30 mouse cellular contexts compared by ENCODE assay signal in the genomic region with DNA sequence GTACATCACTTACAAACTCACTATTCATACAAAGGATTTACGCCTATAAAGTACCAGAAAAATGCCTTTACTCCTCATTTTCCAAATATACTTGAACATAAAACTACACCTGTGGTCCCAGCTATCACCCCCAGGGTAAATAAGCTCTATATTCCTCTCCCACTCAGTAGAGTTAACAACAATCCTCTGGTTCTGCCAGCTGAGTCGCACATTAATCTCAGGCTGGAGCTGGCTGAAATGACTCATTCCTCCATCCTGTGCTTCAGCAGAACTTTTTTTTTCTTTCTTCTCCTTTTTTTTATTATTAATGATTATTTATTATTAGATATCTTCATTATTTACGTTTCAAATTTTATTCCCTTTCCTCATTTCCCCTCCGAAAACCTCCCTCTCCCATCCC.
"Had no signal": no experiment of that assay in that cellular context is flagged by ENCODE, and none has a peak within 500 bp of the region (broad histone marks: within the 10 kb centered on the region; RNA-seq: fewer than 3 reads in every experiment).

No protein-coding gene starts in this region.

- ATAC-seq: liver, embryonic 12.5 days; liver, postnatal 0 days; lung, postnatal 0 days; midbrain, embryonic 15.5 days; midbrain, embryonic 16.5 days had no signal

- H3K9me3 ChIP-seq: limb, embryonic 10.5 days; limb, embryonic 12.5 days; limb, embryonic 13.5 days; limb, embryonic 15.5 days; liver, embryonic 12.5 days; liver, embryonic 13.5 days; liver, embryonic 15.5 days; lung, embryonic 15.5 days; megakaryocyte, embryonic 14.5 days; midbrain, embryonic 10.5 days; midbrain, embryonic 12.5 days; midbrain, embryonic 15.5 days; neural tube, embryonic 12.5 days had no signal

- H3K4me3 ChIP-seq: limb, embryonic 10.5 days; limb, embryonic 12.5 days; limb, embryonic 13.5 days; limb, embryonic 15.5 days; liver, embryonic 12.5 days; liver, embryonic 13.5 days; liver, embryonic 15.5 days; lung, embryonic 15.5 days; megakaryocyte, embryonic 14.5 days; midbrain, embryonic 10.5 days; midbrain, embryonic 12.5 days; midbrain, embryonic 15.5 days; myocyte; neural tube, embryonic 12.5 days had no signal

- H3K4me1 ChIP-seq: limb, embryonic 10.5 days; limb, embryonic 12.5 days; limb, embryonic 13.5 days; limb, embryonic 15.5 days; liver, embryonic 12.5 days; liver, embryonic 13.5 days; liver, embryonic 15.5 days; lung, embryonic 15.5 days; megakaryocyte, embryonic 14.5 days; midbrain, embryonic 10.5 days; midbrain, embryonic 12.5 days; midbrain, embryonic 15.5 days; neural tube, embryonic 12.5 days had no signal

- H3K27ac ChIP-seq: limb, embryonic 10.5 days; limb, embryonic 12.5 days; limb, embryonic 13.5 days; limb, embryonic 15.5 days; liver, embryonic 12.5 days; liver, embryonic 13.5 days; liver, embryonic 14.5 days; liver, embryonic 15.5 days; lung, embryonic 15.5 days; macrophage; midbrain, embryonic 10.5 days; midbrain, embryonic 12.5 days; midbrain, embryonic 15.5 days; neural tube, embryonic 12.5 days had no signal

- H3K27me3 ChIP-seq: limb, embryonic 12.5 days; limb, embryonic 13.5 days; limb, embryonic 15.5 days; liver, embryonic 12.5 days; liver, embryonic 13.5 days; liver, embryonic 15.5 days; lung, embryonic 15.5 days; megakaryocyte, embryonic 14.5 days; midbrain, embryonic 12.5 days; midbrain, embryonic 15.5 days; neural tube, embryonic 12.5 days had no signal

- H3K9ac ChIP-seq: limb, embryonic 12.5 days; limb, embryonic 13.5 days; limb, embryonic 15.5 days; liver, embryonic 12.5 days; liver, embryonic 13.5 days; liver, embryonic 14.5 days; liver, embryonic 15.5 days; liver, postnatal 0 days; lung, embryonic 14.5 days; lung, embryonic 15.5 days; midbrain, embryonic 12.5 days; midbrain, embryonic 15.5 days; neural tube, embryonic 12.5 days had no signal

- H3K4me2 ChIP-seq: limb, embryonic 12.5 days; limb, embryonic 13.5 days; limb, embryonic 15.5 days; liver, embryonic 11.5 days; liver, embryonic 12.5 days; liver, embryonic 13.5 days; liver, embryonic 15.5 days; lung, embryonic 14.5 days; lung, embryonic 15.5 days; midbrain, embryonic 12.5 days; midbrain, embryonic 15.5 days; neural tube, embryonic 12.5 days had no signal

- DNase-seq: left cerebral cortex, postnatal 4 days; liver; liver, embryonic 13.5 days; liver, postnatal 0 days; lung, adult 18-20 months; lung, adult 2 months; lung, embryonic 14.5 days; lung, postnatal 10 days; lung, postnatal 14 days; lung, postnatal 36 days; lung, postnatal 4 days; midbrain, embryonic 14.5 days had no signal

- H3K36me3 ChIP-seq: limb, embryonic 10.5 days; limb, embryonic 12.5 days; limb, embryonic 13.5 days; limb, embryonic 15.5 days; liver, embryonic 12.5 days; liver, embryonic 13.5 days; liver, embryonic 15.5 days; lung, embryonic 15.5 days; midbrain, embryonic 10.5 days; midbrain, embryonic 12.5 days; midbrain, embryonic 15.5 days; neural tube, embryonic 12.5 days had no signal
